28 mouse cellular contexts compared by ENCODE assay signal in genomic region chr7:112812037-112812775, GRCm38 (mm10).
DNase-seq lines count a peak whose midpoint lies in the region; ATAC-seq and TF ChIP-seq lines count a peak whose summit lies in the region.
"Had no signal": no experiment of that assay in that cellular context is flagged by ENCODE, and none has a peak within 500 bp of the region (broad histone marks: within the 10 kb centered on the region; RNA-seq: fewer than 3 reads in every experiment).

No protein-coding gene starts in this region.

- TF ChIP-seq CTCF in midbrain, postnatal 0 days (IDR thresholded peaks at IDR 0.05), result no peak

- no peak overlapping the region for H3K9ac ChIP-seq in hindbrain, embryonic 15.5 days
- H3K9ac ChIP-seq in hindbrain, embryonic 14.5 days, result no peak overlapping the region
- H3K9ac ChIP-seq in midbrain, embryonic 14.5 days (replicated peaks; ENCODE audit: low read length), result no peak overlapping the region
- H3K9ac ChIP-seq in midbrain, postnatal 0 days (replicated peaks; ENCODE audit: low read length, poor library complexity, severe bottlenecking), result no peak overlapping the region
- H3K9ac ChIP-seq in intestine, embryonic 15.5 days, result no peak overlapping the region
- H3K9ac ChIP-seq: embryonic facial prominence, embryonic 12.5 days; hindbrain, embryonic 12.5 days; kidney, embryonic 15.5 days; limb, embryonic 15.5 days; liver, postnatal 0 days; midbrain, embryonic 12.5 days; stomach, embryonic 15.5 days had no signal

- H3K9me3 ChIP-seq in hindbrain, embryonic 15.5 days, result no peaks in the 10 kb centered on the region
- H3K9me3 ChIP-seq in hindbrain, embryonic 14.5 days (ENCODE audit: control insufficient read depth, low read length), result no peaks in the 10 kb centered on the region
- no peaks in the 10 kb centered on the region for H3K9me3 ChIP-seq in midbrain, embryonic 14.5 days (ENCODE audit: control insufficient read depth, low read length)
- no peaks in the 10 kb centered on the region for H3K9me3 ChIP-seq in midbrain, postnatal 0 days (ENCODE audit: low read length)
- H3K9me3 ChIP-seq in intestine, embryonic 15.5 days, result no peaks in the 10 kb centered on the region
- H3K9me3 ChIP-seq: hindbrain, embryonic 12.5 days; kidney, embryonic 15.5 days; limb, embryonic 15.5 days; midbrain, embryonic 12.5 days; stomach, embryonic 15.5 days had no signal

- DNase-seq in hindbrain, embryonic 14.5 days (ENCODE audit: low spot score), result no peak
- peak; percentile 55 for DNase-seq in midbrain, embryonic 14.5 days
- no peak for DNase-seq in midbrain, postnatal 0 days (ENCODE audit: low spot score)
- peak; percentile 76 for DNase-seq in Muller cell, postnatal 12 days (ENCODE audit: inconsistent ontology term)
- DNase-seq in retina, embryonic 14.5 days (ENCODE audit: low spot score), result peak; percentile 64
- DNase-seq: adrenal gland, adult 8-10 months; cerebellum, adult 2 months; cerebellum, postnatal 25 days; gastrocnemius, postnatal 10 days; heart, adult 11 months; left cerebral cortex, postnatal 4 days; liver, postnatal 0 days; thymus, postnatal 25 days had no signal

- H3K36me3 ChIP-seq in hindbrain, embryonic 15.5 days, result no peaks in the 10 kb centered on the region
- H3K36me3 ChIP-seq in hindbrain, embryonic 14.5 days (replicated peaks; ENCODE audit: control insufficient read depth, insufficient read depth), result no peaks in the 10 kb centered on the region
- no peaks in the 10 kb centered on the region for H3K36me3 ChIP-seq in midbrain, embryonic 14.5 days (ENCODE audit: control insufficient read depth, insufficient read depth, low read length)
- no peaks in the 10 kb centered on the region for H3K36me3 ChIP-seq in midbrain, postnatal 0 days (ENCODE audit: insufficient read depth, low read length)
- H3K36me3 ChIP-seq in intestine, embryonic 15.5 days, result no peaks in the 10 kb centered on the region
- H3K36me3 ChIP-seq: embryonic facial prominence, embryonic 12.5 days; G1E; hindbrain, embryonic 12.5 days; kidney, embryonic 15.5 days; limb, embryonic 15.5 days; midbrain, embryonic 12.5 days; stomach, embryonic 15.5 days had no signal

- no peak overlapping the region for H3K27ac ChIP-seq in hindbrain, embryonic 15.5 days (replicated peaks)
- no peak overlapping the region for H3K27ac ChIP-seq in hindbrain, embryonic 14.5 days
- H3K27ac ChIP-seq in midbrain, embryonic 14.5 days (replicated peaks; ENCODE audit: low read depth, low read length), result no peak overlapping the region
- no peak overlapping the region for H3K27ac ChIP-seq in midbrain, postnatal 0 days (ENCODE audit: low read depth, low read length)
- no peak overlapping the region for H3K27ac ChIP-seq in intestine, embryonic 15.5 days
- H3K27ac ChIP-seq: embryonic facial prominence, embryonic 12.5 days; hindbrain, embryonic 12.5 days; kidney, embryonic 15.5 days; limb, embryonic 15.5 days; midbrain, embryonic 12.5 days; stomach, embryonic 15.5 days had no signal

- ATAC-seq in hindbrain, embryonic 15.5 days (ENCODE audit: low FRiP score, low read depth), result 0 out of 2 replicates have a peak, but pooled peaks have one; percentile 10
- ATAC-seq in hindbrain, embryonic 14.5 days (ENCODE audit: low FRiP score), result no peak
- no peak for ATAC-seq in midbrain, embryonic 14.5 days (ENCODE audit: low FRiP score, low TSS enrichment)
- no peak for ATAC-seq in midbrain, postnatal 0 days (ENCODE audit: low FRiP score)
- ATAC-seq in intestine, embryonic 15.5 days, result no peak
- ATAC-seq: activated CD4-positive, CD25-positive, alpha-beta regulatory T cell, adult 4 months; forebrain, embryonic 14.5 days; intestine, embryonic 16.5 days; liver, postnatal 0 days had no signal

- WGBS in hindbrain, embryonic 15.5 days, result 52% methylated on average over 10 of the region's 10 CpGs
- 53% methylated on average over 10 of the region's 10 CpGs for WGBS in hindbrain, embryonic 14.5 days
- WGBS in midbrain, embryonic 14.5 days, result 64% methylated on average over 10 of the region's 10 CpGs
- 60% methylated on average over 10 of the region's 10 CpGs for whole genome bisulfite sequencing in midbrain, postnatal 0 days
- WGBS in intestine, embryonic 15.5 days, result 82% methylated on average over 10 of the region's 10 CpGs

- no peak overlapping the region for H3K4me2 ChIP-seq in hindbrain, embryonic 15.5 days
- no peak overlapping the region for H3K4me2 ChIP-seq in hindbrain, embryonic 14.5 days (replicated peaks)
- no peak overlapping the region for H3K4me2 ChIP-seq in midbrain, embryonic 14.5 days (ENCODE audit: low read length)
- no peak overlapping the region for H3K4me2 ChIP-seq in midbrain, postnatal 0 days (ENCODE audit: low read depth, low read length, poor library complexity, severe bottlenecking)
- H3K4me2 ChIP-seq in intestine, embryonic 15.5 days (replicated peaks), result no peak overlapping the region
- H3K4me2 ChIP-seq: embryonic facial prominence, embryonic 12.5 days; heart, embryonic 11.5 days; hindbrain, embryonic 12.5 days; kidney, embryonic 15.5 days; limb, embryonic 15.5 days; midbrain, embryonic 12.5 days; stomach, embryonic 15.5 days had no signal

- peaks cover 37% of the 10 kb centered on the region for H3K4me1 ChIP-seq in hindbrain, embryonic 15.5 days (replicated peaks)
- H3K4me1 ChIP-seq in hindbrain, embryonic 14.5 days (replicated peaks; ENCODE audit: control insufficient read depth, insufficient read depth, low read length), result peaks cover 16% of the 10 kb centered on the region
- H3K4me1 ChIP-seq in midbrain, embryonic 14.5 days (ENCODE audit: control insufficient read depth, insufficient read depth, low read length), result peaks cover 21% of the 10 kb centered on the region
- H3K4me1 ChIP-seq in midbrain, postnatal 0 days (ENCODE audit: insufficient read depth, low read length), result no peaks in the 10 kb centered on the region
- H3K4me1 ChIP-seq in intestine, embryonic 15.5 days (replicated peaks), result peaks cover 9% of the 10 kb centered on the region

- no peaks in the 10 kb centered on the region for H3K27me3 ChIP-seq in hindbrain, embryonic 15.5 days
- H3K27me3 ChIP-seq in hindbrain, embryonic 14.5 days (ENCODE audit: control insufficient read depth, insufficient read depth, low read length), result no peaks in the 10 kb centered on the region
- no peaks in the 10 kb centered on the region for H3K27me3 ChIP-seq in midbrain, embryonic 14.5 days (ENCODE audit: control insufficient read depth, insufficient read depth, low read length)
- no peaks in the 10 kb centered on the region for H3K27me3 ChIP-seq in midbrain, postnatal 0 days (ENCODE audit: insufficient read depth, low read length)
- no peaks in the 10 kb centered on the region for H3K27me3 ChIP-seq in intestine, embryonic 15.5 days (replicated peaks)
- H3K27me3 ChIP-seq: CH12.LX; embryonic facial prominence, embryonic 12.5 days; hindbrain, embryonic 12.5 days; kidney, embryonic 15.5 days; limb, embryonic 15.5 days; midbrain, embryonic 12.5 days; stomach, embryonic 15.5 days had no signal

- no peak overlapping the region for H3K4me3 ChIP-seq in hindbrain, embryonic 15.5 days
- no peak overlapping the region for H3K4me3 ChIP-seq in hindbrain, embryonic 14.5 days (replicated peaks; ENCODE audit: low read length)
- H3K4me3 ChIP-seq in midbrain, embryonic 14.5 days (replicated peaks; ENCODE audit: low read depth, low read length), result no peak overlapping the region
- no peak overlapping the region for H3K4me3 ChIP-seq in midbrain, postnatal 0 days (ENCODE audit: low read depth, low read length)
- no peak overlapping the region for H3K4me3 ChIP-seq in intestine, embryonic 15.5 days (replicated peaks)
- H3K4me3 ChIP-seq: embryonic facial prominence, embryonic 12.5 days; erythroblast, embryonic 14.5 days; hindbrain, embryonic 12.5 days; kidney, embryonic 15.5 days; limb, embryonic 15.5 days; midbrain, embryonic 12.5 days; stomach, embryonic 15.5 days had no signal

Comparison
In these comparisons a context has a peak if more than half of its experiments do, and no peak if none do; other contexts are left out.
1. DNase-seq: peak in midbrain, embryonic 14.5 days (single experiment), Muller cell, postnatal 12 days (single experiment) and retina, embryonic 14.5 days (single experiment); none in hindbrain, embryonic 14.5 days (single experiment) and midbrain, postnatal 0 days (single experiment).